Mouse (Mus musculus) megakaryocyte, embryonic 14.5 days (primary cell): ENCODE results near the gene Bpifb1. TPM values are rescaled to one million over a fixed set of nuclear protein-coding genes. Genes with fewer than 3 reads are reported as not detected.

Experiments used
- H3K27me3 ChIP-seq: replicated peaks from 2 replicates; pipeline ENCODE3; 2012; ENCODE audit warnings: inconsistent platforms
- H3K36me3 ChIP-seq: replicated peaks from 2 replicates; pipeline ENCODE3; 2012; ENCODE audit warnings: low read length, inconsistent platforms, mixed read lengths
- H3K4me1 ChIP-seq: 2 replicates; pipeline ENCODE4 v1.6.1; 2012; ENCODE audit warnings: inconsistent platforms
- H3K4me3 ChIP-seq: replicated peaks from 2 replicates; pipeline ENCODE3; 2012; ENCODE audit warnings: moderate library complexity, mild to moderate bottlenecking, inconsistent platforms
- H3K9me3 ChIP-seq: 2 replicates; pipeline ENCODE4 v1.6.1; 2012; ENCODE audit warnings: inconsistent platforms
- FLI1 ChIP-seq: IDR thresholded peaks from 2 replicates; pipeline ENCODE4 v1.6.1; 2012; ENCODE audit warnings: low read length, inconsistent platforms, mixed read lengths
- GATA1 ChIP-seq: IDR thresholded peaks from 3 replicates; pipeline ENCODE4 v1.6.1; 2012; ENCODE audit warnings: mixed read lengths, low read length, inconsistent platforms, borderline replicate concordance
- polyA plus RNA-seq: library from polyadenylated mRNA; stranded (reverse); fragments of >175 nt; gene quantifications from 2 replicates; pipeline ENCODE4 v1.2.3, GENCODE M21; 2012; ENCODE audit warnings: low replicate concordance; ENCODE audit not compliant: insufficient read depth

Gene Bpifb1
- polyA plus RNA-seq, 1 experiment = not detected

DNA sequence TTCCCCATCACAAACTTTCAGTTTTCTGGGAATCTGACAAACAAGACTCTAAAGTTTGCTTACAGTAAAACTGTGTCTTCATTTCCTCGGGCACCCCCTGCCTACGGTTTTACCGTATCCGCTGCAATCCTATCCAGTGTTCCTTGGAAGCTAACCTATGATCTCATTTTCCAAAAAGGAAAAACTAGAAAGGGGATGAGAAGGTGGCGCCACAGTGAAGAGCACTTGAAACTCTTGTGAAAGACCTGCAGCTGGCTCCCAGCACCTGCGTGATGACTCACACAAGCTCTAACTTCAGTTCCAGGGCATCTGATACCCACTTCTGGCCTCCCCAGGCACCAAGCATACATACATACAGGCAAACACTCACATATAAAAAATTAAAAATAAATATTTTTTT is 5.3 kb upstream of the Bpifb1 start:
- TF ChIP-seq GATA1 (no peak), FLI1 (no peak)
- peaks cover 8% of the 10 kb centered on the region for H3K27me3 ChIP-seq

DNA sequence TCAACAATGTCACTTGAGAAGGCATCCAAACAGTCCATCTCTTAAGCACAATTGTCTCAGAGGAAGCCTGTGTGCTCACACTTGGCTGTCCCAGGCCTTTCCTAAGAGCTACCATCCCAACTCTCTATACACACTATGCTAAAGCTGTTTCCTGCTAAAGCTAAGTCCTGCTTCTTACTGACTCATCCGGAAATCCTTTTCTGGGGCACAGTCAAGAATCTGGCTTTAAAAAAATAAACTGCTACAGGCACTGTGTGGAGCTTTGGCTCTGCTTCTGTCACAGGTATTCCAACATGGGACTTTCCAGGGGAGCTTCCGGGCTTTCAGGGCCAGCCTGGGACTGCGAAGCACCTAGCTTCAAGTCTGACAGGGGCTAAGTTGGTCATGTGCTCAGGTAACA is 4.9 kb upstream of the Bpifb1 start:
- H3K4me3 ChIP-seq = no peak overlapping the region
- H3K4me1 ChIP-seq = no peaks in the 10 kb centered on the region; the same call in 1 of the 2 replicates
- TF ChIP-seq GATA1 (no peak), FLI1 (no peak)
- no peaks in the 10 kb centered on the region for H3K9me3 ChIP-seq
- H3K27me3 ChIP-seq = peaks cover 10% of the 10 kb centered on the region
- H3K36me3 ChIP-seq = no peaks in the 10 kb centered on the region

More for the DNA sequence above, 5.3 kb upstream of the Bpifb1 start:
- H3K9me3 ChIP-seq = no peaks in the 10 kb centered on the region
- no peaks in the 10 kb centered on the region; the same call in 1 of the 2 replicates for H3K4me1 ChIP-seq
- no peak overlapping the region for H3K4me3 ChIP-seq
- no peaks in the 10 kb centered on the region for H3K36me3 ChIP-seq

DNA sequence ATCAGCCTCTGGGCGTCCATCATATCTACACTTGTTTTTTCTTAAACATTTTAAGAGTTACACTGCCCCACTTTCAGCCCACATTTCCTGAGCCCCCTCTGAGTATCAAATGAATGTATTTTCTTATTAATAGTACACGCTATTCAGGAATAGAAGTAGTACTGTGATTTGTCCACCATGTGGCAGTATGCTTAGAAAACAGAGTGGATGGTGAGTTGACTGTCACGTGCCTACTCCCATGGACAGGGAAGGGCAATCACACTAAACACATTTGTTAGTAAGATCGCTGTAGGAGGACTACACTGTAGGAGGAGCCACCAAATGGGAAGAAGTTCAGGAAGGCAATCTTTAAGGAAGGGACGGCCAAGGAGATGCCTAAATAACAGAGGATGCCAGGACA is 3.1 kb upstream of the Bpifb1 start:
- TF ChIP-seq FLI1 = no peak
- TF ChIP-seq GATA1 = no peak
- no peaks in the 10 kb centered on the region for H3K36me3 ChIP-seq
- no peak overlapping the region for H3K4me3 ChIP-seq
- H3K27me3 ChIP-seq = peaks cover 10% of the 10 kb centered on the region
- H3K4me1 ChIP-seq = no peaks in the 10 kb centered on the region; the same call in 1 of the 2 replicates
- no peaks in the 10 kb centered on the region for H3K9me3 ChIP-seq

GRCm38 (mm10) chr2:154189877-154190434 is 662 bp upstream of the Bpifb1 start:
- Histone ChIP-seq H3K27me3 (peaks cover 16% of the 10 kb centered on the region), H3K36me3 (no peaks in the 10 kb centered on the region), H3K4me1 (no peaks in the 10 kb centered on the region; the same call in 1 of the 2 replicates), H3K9me3 (no peaks in the 10 kb centered on the region), H3K4me3 (no peak overlapping the region)
- TF ChIP-seq FLI1 (no peak), GATA1 (no peak)

DNA sequence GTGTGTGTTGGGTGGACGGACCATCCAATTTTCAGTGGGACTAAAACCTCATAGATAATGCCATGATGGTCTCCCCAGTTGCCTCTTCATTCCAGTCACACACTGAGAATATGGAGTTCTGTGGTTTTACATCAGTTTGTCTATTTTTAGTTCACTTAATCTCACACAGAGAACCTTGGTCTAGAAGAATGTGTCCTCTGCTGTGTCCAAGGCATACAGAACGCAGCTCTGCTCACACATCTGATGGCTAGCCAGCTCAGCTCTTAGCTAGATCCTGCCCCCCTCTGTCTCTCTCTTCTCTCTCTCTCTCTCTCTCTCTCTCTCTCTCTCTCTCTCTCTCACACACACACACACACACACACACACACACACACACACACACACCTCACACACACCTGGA is 1.5 kb downstream of the Bpifb1 start:
- H3K4me3 ChIP-seq = no peak overlapping the region
- H3K9me3 ChIP-seq = no peaks in the 10 kb centered on the region
- no peaks in the 10 kb centered on the region; the same call in 1 of the 2 replicates for H3K4me1 ChIP-seq
- peaks cover 23% of the 10 kb centered on the region for H3K27me3 ChIP-seq
- TF ChIP-seq FLI1 (no peak), GATA1 (no peak)
- H3K36me3 ChIP-seq = no peaks in the 10 kb centered on the region

DNA sequence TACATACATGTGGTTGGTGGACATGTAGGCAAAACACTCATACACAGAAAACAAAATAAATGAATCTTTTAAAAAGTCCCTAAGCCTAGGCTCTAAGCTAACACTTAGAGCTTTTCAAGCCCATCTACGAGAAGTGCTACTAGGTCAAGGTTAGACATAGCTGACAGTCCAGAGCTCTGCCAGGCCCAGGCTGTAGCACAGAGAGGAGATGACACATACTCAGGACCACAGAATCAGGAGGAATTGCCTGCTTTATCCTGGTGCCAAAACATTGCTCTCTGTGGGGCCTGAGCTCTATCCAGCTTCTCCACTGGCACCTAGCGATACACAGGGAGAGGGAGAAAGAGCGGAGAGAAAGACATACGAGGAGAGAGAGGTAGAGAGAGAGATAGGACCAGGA is 2.5 kb downstream of the Bpifb1 start:
- TF ChIP-seq GATA1 = no peak
- Histone ChIP-seq H3K27me3 (peaks cover 26% of the 10 kb centered on the region), H3K4me1 (no peaks in the 10 kb centered on the region)

DNA sequence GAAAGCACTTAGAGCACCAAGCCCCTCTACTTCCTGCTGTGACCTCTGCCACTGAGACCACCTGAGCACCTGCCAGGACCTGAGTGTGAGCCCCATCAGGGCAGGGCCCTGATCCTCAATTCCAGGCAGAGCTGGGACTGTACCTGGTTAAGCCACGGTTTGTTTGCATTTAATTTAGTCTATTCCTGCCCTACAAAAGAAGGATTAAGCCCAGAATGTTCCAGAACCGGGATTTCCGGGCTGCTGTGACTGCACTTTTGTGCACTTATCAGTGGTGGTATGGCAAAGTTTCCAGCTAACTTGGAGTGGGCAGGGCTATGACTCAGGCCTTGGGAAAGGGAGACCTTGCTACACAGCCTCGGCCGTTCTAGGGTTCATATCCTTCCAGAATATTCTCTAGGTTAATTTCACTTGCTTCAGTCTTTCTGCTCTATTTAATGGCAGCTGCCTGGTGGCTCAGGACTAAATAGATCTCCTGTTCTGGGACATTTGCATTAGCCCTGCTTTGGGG is 3.4 kb downstream of the Bpifb1 start:
- Histone ChIP-seq H3K9me3 (no peaks in the 10 kb centered on the region), H3K27me3 (peaks cover 32% of the 10 kb centered on the region), H3K4me3 (no peak overlapping the region), H3K4me1 (no peaks in the 10 kb centered on the region), H3K36me3 (no peaks in the 10 kb centered on the region)
- TF ChIP-seq FLI1 = no peak
- TF ChIP-seq GATA1 = no peak

More for the DNA sequence above, 2.5 kb downstream of the Bpifb1 start:
- H3K36me3 ChIP-seq = no peaks in the 10 kb centered on the region
- no peaks in the 10 kb centered on the region for H3K9me3 ChIP-seq
- H3K4me3 ChIP-seq = no peak overlapping the region

- no peak overlapping the region for H3K4me3 ChIP-seq
- H3K9me3 ChIP-seq = no peaks in the 10 kb centered on the region
- no peaks in the 10 kb centered on the region for H3K4me1 ChIP-seq
- H3K27me3 ChIP-seq = peaks cover 44% of the 10 kb centered on the region
- TF ChIP-seq GATA1 = no peak
- TF ChIP-seq FLI1 = no peak
- H3K36me3 ChIP-seq = no peaks in the 10 kb centered on the region
These were observed 6.4 kb downstream of the Bpifb1 start for GRCm38 (mm10) chr2:154197036-154197435.

DNA sequence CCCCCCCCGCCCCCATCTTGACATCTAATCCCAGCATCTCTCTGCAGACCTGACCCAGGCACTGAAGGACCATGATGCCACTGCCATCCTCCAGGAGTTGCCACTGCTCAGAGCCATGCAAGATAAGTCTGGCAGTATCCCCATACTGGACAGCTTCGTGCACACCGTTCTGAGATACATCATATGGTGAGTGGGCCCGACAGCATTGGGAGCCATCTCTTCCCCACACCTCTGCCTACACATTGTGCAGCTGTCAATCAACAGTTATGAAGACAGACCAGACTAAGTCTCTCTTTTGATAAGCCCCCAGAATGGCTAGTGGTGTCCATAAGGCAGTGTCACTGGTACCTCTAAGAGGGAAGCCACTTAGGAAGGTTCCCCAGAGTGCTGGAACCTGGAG is 14.0 kb downstream of the Bpifb1 start:
- no peak for TF ChIP-seq GATA1
- no peak for TF ChIP-seq FLI1
- Histone ChIP-seq H3K4me1 (no peaks in the 10 kb centered on the region), H3K4me3 (no peak overlapping the region), H3K9me3 (no peaks in the 10 kb centered on the region), H3K27me3 (peaks cover 38% of the 10 kb centered on the region), H3K36me3 (no peaks in the 10 kb centered on the region)

GRCm38 (mm10) chr2:154206908-154207307 is 16.3 kb downstream of the Bpifb1 start:
- no peaks in the 10 kb centered on the region for H3K4me1 ChIP-seq
- H3K4me3 ChIP-seq = no peak overlapping the region
- TF ChIP-seq FLI1 (no peak), GATA1 (no peak)
- no peaks in the 10 kb centered on the region for H3K9me3 ChIP-seq
- peaks cover 29% of the 10 kb centered on the region for H3K27me3 ChIP-seq
- H3K36me3 ChIP-seq = no peaks in the 10 kb centered on the region

DNA sequence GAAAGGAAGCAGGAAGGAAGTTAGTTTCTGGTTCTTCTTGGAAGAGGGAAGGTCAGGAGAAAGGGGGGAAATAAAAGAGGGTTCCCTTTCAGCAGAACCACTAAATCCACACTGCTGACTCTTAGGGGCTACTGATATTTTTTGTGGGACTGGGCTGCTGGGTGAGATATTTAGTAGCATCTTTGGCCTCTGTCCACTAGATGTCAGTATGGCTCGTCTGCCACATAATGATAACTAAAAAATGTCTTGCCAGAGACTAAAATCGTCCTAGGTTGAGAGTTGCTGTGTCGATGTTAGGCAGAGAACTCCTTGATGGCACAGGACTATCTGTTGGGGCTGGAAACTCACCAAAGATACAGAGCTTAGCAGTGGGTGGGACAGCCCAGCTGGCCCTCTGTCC is 18.5 kb downstream of the Bpifb1 start:
- H3K36me3 ChIP-seq = no peaks in the 10 kb centered on the region
- H3K9me3 ChIP-seq = no peaks in the 10 kb centered on the region
- H3K4me1 ChIP-seq = no peaks in the 10 kb centered on the region
- TF ChIP-seq FLI1 = no peak
- no peak for TF ChIP-seq GATA1
- no peak overlapping the region for H3K4me3 ChIP-seq
- peaks cover 32% of the 10 kb centered on the region for H3K27me3 ChIP-seq
